Mouse (Mus musculus) testis, adult 2 months (tissue): Measurements from ENCODE around the gene Ano9. TPM values are rescaled to one million over a fixed set of nuclear protein-coding genes. Genes with fewer than 3 reads are reported as not detected.

Source experiments
- H3K27ac ChIP-seq: fragments of 200-500 bp; 2 replicates; pipeline ENCODE4 v1.5.1; 2012; ENCODE audit warnings: low read depth, low read length; ENCODE audit not compliant: control insufficient read depth, insufficient read depth
- H3K27me3 ChIP-seq: fragments of 200-500 bp; 2 replicates; pipeline ENCODE4 v1.6.1; 2012; ENCODE audit warnings: mild to moderate bottlenecking, low read length, moderate library complexity; ENCODE audit not compliant: control insufficient read depth, insufficient read depth
- H3K36me3 ChIP-seq: fragments of 200-500 bp; 2 replicates; pipeline ENCODE4 v1.6.1; 2012; ENCODE audit warnings: mild to moderate bottlenecking, low read length; ENCODE audit not compliant: control insufficient read depth, insufficient read depth
- H3K4me1 ChIP-seq: fragments of 200-500 bp; 2 replicates; pipeline ENCODE4 v1.6.1; 2012; ENCODE audit warnings: low read length; ENCODE audit not compliant: control insufficient read depth, insufficient read depth
- H3K4me3 ChIP-seq: fragments of 200-500 bp; 2 replicates; pipeline ENCODE4 v1.5.1; 2012; ENCODE audit warnings: low read depth, mild to moderate bottlenecking, low read length, moderate library complexity, mixed read lengths; ENCODE audit not compliant: control insufficient read depth
- CTCF ChIP-seq: fragments of 200-500 bp; IDR thresholded peaks from 2 replicates; pipeline ENCODE4 v1.5.1; 2012; ENCODE audit warnings: low read depth, mild to moderate bottlenecking, inconsistent platforms, low read length, moderate library complexity; ENCODE audit not compliant: control insufficient read depth, insufficient read depth, insufficient replicate concordance
- POLR2A ChIP-seq: fragments of 200-500 bp; IDR thresholded peaks from 2 replicates; pipeline ENCODE4 v1.6.1; 2012; ENCODE audit warnings: low read depth, mild to moderate bottlenecking, inconsistent platforms, low read length, moderate library complexity; ENCODE audit not compliant: control insufficient read depth
- polyA plus RNA-seq: library from polyadenylated mRNA; depleted of rRNA; stranded (reverse); fragments of >200 nt; gene quantifications from 2 replicates; pipeline ENCODE4 v1.2.3, GENCODE M21; 2012; rRNA removed

Gene Ano9
- polyA plus RNA-seq, 1 experiment = 0.30 TPM

GRCm38 (mm10) chr7:141052016-141052415, 65.6 kb downstream of the Ano9 start:
- no peak overlapping the region for H3K27ac ChIP-seq
- H3K27me3 ChIP-seq = no peaks in the 10 kb centered on the region
- peaks cover 7% of the 10 kb centered on the region for H3K4me1 ChIP-seq
- no peak overlapping the region for H3K4me3 ChIP-seq
- no peak for TF ChIP-seq POLR2A
- no peak for TF ChIP-seq CTCF
- H3K36me3 ChIP-seq = no peaks in the 10 kb centered on the region

Other genes starting within 250 kb of the Ano9 start
- gene Psmd13, start 235.8 kb downstream of the Ano9 start, polyA plus RNA-seq = 74.8 and 77.4 TPM in 2 replicates
- 78.9 and 86.0 TPM in 2 replicates for gene Sirt3, start 235.5 kb downstream of the Ano9 start, polyA plus RNA-seq
- gene Cox8b, start 217.4 kb downstream of the Ano9 start, polyA plus RNA-seq = not detected in 2 replicates
- gene Nlrp6, start 196.9 kb downstream of the Ano9 start, polyA plus RNA-seq = 0.08 and 0.23 TPM in 2 replicates
- gene Pgghg, start 176.4 kb downstream of the Ano9 start, polyA plus RNA-seq = 2.0 and 2.4 TPM in 2 replicates
- gene Ifitm5, start 167.5 kb downstream of the Ano9 start, polyA plus RNA-seq = 0.15 TPM in 1 of 2 replicates, not detected in the other
- gene Gm45717, start 161.9 kb downstream of the Ano9 start, polyA plus RNA-seq = not detected in 2 replicates
- gene Ifitm2, start 161.8 kb downstream of the Ano9 start, polyA plus RNA-seq = 39.0 and 51.4 TPM in 2 replicates
- 3.0 and 6.9 TPM in 2 replicates for gene Ifitm1, start 150.6 kb downstream of the Ano9 start, polyA plus RNA-seq
- gene Ifitm3, start 107.0 kb downstream of the Ano9 start, polyA plus RNA-seq = 15.2 and 23.0 TPM in 2 replicates
- 0.19 and 0.48 TPM in 2 replicates for gene Ifitm6, start 99.9 kb downstream of the Ano9 start, polyA plus RNA-seq
- gene Gm17387, start 88.7 kb downstream of the Ano9 start, polyA plus RNA-seq = not detected in 2 replicates
- gene B4galnt4, start 56.7 kb downstream of the Ano9 start, polyA plus RNA-seq = 18.0 and 23.7 TPM in 2 replicates
- gene Pkp3, start 39.6 kb downstream of the Ano9 start, polyA plus RNA-seq = 0.83 and 0.84 TPM in 2 replicates
- gene Sigirr, start 17.2 kb downstream of the Ano9 start, polyA plus RNA-seq = 3.9 and 5.4 TPM in 2 replicates
- 329 and 346 TPM in 2 replicates for gene Ptdss2, start 4.6 kb upstream of the Ano9 start, polyA plus RNA-seq
- gene Rnh1, start 55.1 kb upstream of the Ano9 start, polyA plus RNA-seq = 16.6 and 16.7 TPM in 2 replicates
- gene Hras, start 76.2 kb upstream of the Ano9 start, polyA plus RNA-seq = 41.6 and 46.6 TPM in 2 replicates
- gene Lrrc56, start 76.4 kb upstream of the Ano9 start, polyA plus RNA-seq = 131 and 140 TPM in 2 replicates
- 216 and 222 TPM in 2 replicates for gene Lmntd2, start 96.3 kb upstream of the Ano9 start, polyA plus RNA-seq
- 33.5 and 41.7 TPM in 2 replicates for gene Rassf7, start 98.1 kb upstream of the Ano9 start, polyA plus RNA-seq
- 17.6 and 19.0 TPM in 2 replicates for gene Phrf1, start 111.0 kb upstream of the Ano9 start, polyA plus RNA-seq
- 2.3 and 2.4 TPM in 2 replicates for gene Irf7, start 148.7 kb upstream of the Ano9 start, polyA plus RNA-seq
- 0.76 and 0.91 TPM in 2 replicates for gene Cdhr5, start 159.0 kb upstream of the Ano9 start, polyA plus RNA-seq
- 6.4 and 8.6 TPM in 2 replicates for gene Sct, start 161.3 kb upstream of the Ano9 start, polyA plus RNA-seq
- gene Drd4, start 174.2 kb upstream of the Ano9 start, polyA plus RNA-seq = 11.5 and 13.0 TPM in 2 replicates
- 8.3 and 9.1 TPM in 2 replicates for gene Deaf1, start 209.9 kb upstream of the Ano9 start, polyA plus RNA-seq
- gene Tmem80, start 209.9 kb upstream of the Ano9 start, polyA plus RNA-seq = 42.3 and 44.2 TPM in 2 replicates
- gene Eps8l2, start 221.1 kb upstream of the Ano9 start, polyA plus RNA-seq = 4.7 and 5.3 TPM in 2 replicates